Mouse (Mus musculus): ENCODE results near the gene Sema4d.
"Not testable (repeated sequence)": the region's sequence is repeated elsewhere in the genome, so short reads cannot be mapped to it uniquely, and the experiment has no call there.

The Sema4d gene

GRCm38 (mm10) chr13:51685290-51685966 is 108.1 kb downstream of the Sema4d start:
- DNase-seq (ENCODE audit: extremely low spot score, low read depth, low spot score), result no peak

- DNase-seq (ENCODE audit: extremely low spot score, low read depth, low spot score), result no peak
Observed at GRCm38 (mm10) chr13:51681634-51682033, 111.9 kb downstream of the Sema4d start.

- DNase-seq (ENCODE audit: extremely low spot score, low read depth, low spot score), result no peak
Observed at GRCm38 (mm10) chr13:51681076-51681475, 112.5 kb downstream of the Sema4d start.

DNA sequence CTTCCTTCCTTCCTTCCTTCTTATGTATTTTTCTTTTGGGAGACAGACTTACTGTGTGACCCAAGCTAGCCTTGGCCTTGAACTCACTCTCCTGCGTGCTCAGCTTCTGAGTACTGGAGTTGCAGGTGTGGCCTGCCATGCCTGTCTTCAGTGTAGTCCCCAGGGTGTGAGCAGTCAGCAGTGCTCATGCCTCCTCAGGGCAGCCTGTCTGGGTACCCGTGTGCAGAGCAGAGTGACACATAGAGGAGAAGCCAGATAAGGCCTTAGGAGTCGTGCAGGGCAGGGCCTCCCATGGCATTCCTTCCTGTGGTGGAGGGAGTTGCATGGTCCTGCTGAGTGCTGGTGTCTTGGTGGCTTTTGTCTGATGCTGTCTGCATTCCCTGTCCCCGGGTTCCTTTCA is 114.2 kb downstream of the Sema4d start:
- no peak for DNase-seq (ENCODE audit: extremely low spot score, low read depth, low spot score)

DNA sequence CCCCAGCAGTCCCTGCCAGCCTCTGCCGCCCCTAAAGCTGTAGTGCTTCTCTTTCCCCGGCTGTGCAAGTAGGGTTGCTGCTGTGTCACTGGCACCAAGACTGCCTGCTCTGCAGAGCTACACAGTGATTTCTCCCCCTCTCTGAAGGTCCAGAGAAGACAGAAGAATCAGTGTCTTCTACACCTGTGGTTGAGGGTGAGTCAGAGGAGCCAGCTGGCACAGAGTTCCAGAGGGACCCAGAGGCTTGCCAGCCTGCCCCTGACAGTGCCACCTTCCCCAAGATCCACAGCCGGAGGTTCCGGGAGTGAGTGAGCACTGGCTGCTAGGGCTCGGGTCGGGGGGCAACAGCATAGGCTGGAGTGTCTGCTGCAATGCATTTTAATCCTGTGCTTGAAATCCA is 114.9 kb downstream of the Sema4d start:
- DNase-seq (ENCODE audit: extremely low spot score, low read depth, low spot score), result no peak

- no peak for DNase-seq (ENCODE audit: extremely low spot score, low read depth, low spot score)
Observed at GRCm38 (mm10) chr13:51677630-51678185, 115.8 kb downstream of the Sema4d start.

DNA sequence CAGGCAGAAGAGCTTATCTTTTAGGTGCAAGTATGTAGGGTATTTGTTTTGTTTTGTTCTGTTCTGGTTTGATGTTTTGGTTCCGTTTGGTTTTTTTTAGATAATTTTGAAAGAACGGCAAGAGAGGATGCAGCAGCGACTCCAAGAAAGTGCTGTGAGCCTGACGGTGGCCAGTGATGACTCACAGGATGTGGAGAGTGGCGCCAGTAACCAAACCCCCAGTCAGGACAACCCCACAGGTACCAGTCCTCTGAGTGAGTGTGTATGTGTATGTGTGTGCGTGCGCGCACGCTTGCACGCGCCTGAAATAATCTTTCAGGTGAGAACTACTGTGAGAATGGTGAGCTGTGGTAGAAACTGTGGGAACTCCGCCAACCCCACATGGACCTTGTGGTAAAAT is 116.5 kb downstream of the Sema4d start:
- DNase-seq (ENCODE audit: extremely low spot score, low read depth, low spot score), result no peak

- no peak for DNase-seq (ENCODE audit: extremely low spot score, low read depth, low spot score)
Observed at GRCm38 (mm10) chr13:51676641-51677040, 116.9 kb downstream of the Sema4d start.

DNA sequence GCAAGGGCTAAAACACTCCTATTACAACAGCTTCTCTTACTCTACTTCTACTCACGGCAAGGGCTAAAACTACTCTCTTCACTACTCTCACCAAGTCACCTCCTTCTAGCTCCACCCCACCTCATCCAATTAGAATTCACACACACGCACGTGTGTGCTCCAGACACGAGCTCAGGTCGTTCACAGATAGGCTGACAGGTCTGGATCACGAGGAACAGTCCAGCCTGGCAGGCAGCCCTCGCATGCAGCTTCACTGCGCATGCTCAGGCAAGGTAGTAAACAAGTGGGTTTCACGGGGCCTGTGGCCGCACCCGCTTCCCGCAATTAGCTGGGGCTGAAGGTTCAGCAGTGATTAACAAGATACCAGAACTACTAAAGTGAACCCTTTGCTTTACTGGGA is 125.4 kb downstream of the Sema4d start:
- DNase-seq (ENCODE audit: extremely low spot score, low read depth, low spot score), result not testable (repeated sequence)

DNA sequence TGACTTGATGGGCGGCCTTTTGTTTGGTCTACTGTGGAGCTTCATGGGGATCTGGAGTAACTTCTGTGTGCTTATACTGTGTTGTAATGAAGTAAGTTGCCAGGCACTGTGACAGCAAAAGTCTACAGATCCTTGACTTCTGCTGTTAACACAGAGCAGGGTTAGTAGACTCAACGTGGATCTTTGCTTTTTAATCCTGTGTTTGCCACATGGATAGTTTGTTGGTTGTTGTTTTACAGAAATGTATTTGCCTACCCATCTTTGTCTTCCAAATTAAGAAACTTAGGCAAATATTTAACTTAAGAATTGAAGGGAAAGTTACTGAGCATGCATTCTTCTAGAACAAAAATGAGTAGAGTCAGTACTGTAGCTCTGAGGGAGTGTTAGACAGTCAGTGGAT is 130.0 kb downstream of the Sema4d start:
- DNase-seq (ENCODE audit: extremely low spot score, low read depth, low spot score), result no peak

GRCm38 (mm10) chr13:51659573-51659972 is 134.0 kb downstream of the Sema4d start:
- DNase-seq (ENCODE audit: extremely low spot score, low read depth, low spot score), result no peak

GRCm38 (mm10) chr13:51658094-51658493 is 135.5 kb downstream of the Sema4d start:
- no peak for DNase-seq (ENCODE audit: extremely low spot score, low read depth, low spot score)

GRCm38 (mm10) chr13:51656516-51657235 is 136.9 kb downstream of the Sema4d start:
- no peak for DNase-seq (ENCODE audit: extremely low spot score, low read depth, low spot score)

GRCm38 (mm10) chr13:51653961-51654360 is 139.6 kb downstream of the Sema4d start:
- DNase-seq (ENCODE audit: extremely low spot score, low read depth, low spot score), result no peak

DNA sequence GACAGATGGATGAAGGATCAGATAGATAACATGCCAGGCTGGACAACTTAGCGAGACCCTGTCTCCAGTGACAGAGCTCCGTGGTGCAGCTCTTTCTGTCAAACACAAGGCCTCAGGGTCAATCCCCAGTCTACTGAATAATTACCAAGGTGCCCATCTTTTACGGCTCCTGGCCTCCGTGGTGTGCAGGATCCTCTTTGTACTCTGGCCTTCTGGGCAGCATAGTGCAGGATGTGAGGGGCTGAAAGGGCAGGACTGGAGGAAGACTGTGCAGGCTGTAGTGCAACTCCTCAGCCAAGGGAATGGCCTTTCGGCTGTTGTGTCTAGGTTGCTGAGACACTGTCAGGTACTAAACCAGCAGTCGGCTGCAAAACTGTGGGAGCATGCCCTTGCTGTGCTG is 140.4 kb downstream of the Sema4d start:
- DNase-seq (ENCODE audit: extremely low spot score, low read depth, low spot score), result no peak

GRCm38 (mm10) chr13:51651408-51652064 is 142.0 kb downstream of the Sema4d start, which contains the start of gene Secisbp2:
Gene Secisbp2 (plus strand): TSS chr13:51651697.
- peak; percentile 58 for DNase-seq (ENCODE audit: extremely low spot score, low read depth, low spot score)

- no peak for DNase-seq (ENCODE audit: extremely low spot score, low read depth, low spot score)
Observed at GRCm38 (mm10) chr13:51649740-51650139, 143.8 kb downstream of the Sema4d start.

GRCm38 (mm10) chr13:51648237-51648636 is 145.3 kb downstream of the Sema4d start:
- no peak for DNase-seq (ENCODE audit: extremely low spot score, low read depth, low spot score)

DNA sequence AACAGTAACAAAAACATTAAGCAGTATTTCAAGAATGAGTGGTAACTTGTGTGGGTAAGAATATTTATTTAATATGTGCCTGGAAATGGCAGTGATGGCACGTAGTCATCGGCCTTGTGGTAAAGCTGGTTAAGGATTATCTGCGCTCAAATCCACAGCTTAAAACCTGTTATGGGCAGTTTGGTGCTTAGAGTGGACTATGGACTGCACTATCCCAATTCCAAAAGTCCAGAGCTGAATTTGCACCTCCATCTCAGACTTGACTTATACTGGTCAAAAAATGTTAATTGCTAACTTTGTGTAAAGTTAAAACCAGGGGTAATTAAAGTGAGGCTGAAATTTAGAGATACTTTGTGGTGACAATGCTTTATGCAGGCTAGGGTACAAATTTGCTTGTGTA is 145.8 kb downstream of the Sema4d start:
- DNase-seq (ENCODE audit: extremely low spot score, low read depth, low spot score), result no peak

GRCm38 (mm10) chr13:51646362-51647027 is 147.1 kb downstream of the Sema4d start:
- no peak for DNase-seq (ENCODE audit: extremely low spot score, low read depth, low spot score)

DNA sequence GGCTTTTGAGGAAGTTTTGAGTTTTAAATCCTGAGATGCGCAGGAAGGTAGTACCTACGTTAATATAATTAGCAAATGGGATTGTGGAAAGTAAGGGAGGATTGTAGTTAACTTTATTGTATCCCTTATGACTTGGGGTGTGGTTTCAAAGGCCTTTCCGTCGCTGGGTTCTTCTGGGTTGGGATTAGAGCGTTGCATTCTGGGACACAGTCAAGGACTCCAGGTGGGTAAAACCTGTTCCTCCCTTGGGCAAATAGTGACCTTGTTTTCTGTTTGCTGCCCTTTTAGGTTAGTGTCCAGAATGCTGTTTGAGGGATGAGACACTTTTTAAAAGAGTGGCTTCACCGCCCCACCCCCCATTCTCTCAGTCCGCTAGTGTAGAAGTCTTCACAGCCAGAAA is 147.7 kb downstream of the Sema4d start:
- DNase-seq (ENCODE audit: extremely low spot score, low read depth, low spot score), result no peak

Data from hindlimb bud, embryonic 11.5 days (tissue).